Mouse (Mus musculus): ENCODE measurements around the gene Omt2a.
"Not testable (repeated sequence)": the region's sequence is repeated elsewhere in the genome, so short reads cannot be mapped to it uniquely, and the experiment has no call there.

- TF ChIP-seq CTCF (IDR thresholded peaks at IDR 0.05; ENCODE audit: control insufficient read depth, insufficient read depth, insufficient replicate concordance, low read depth, low read length); POLR2A (IDR thresholded peaks at IDR 0.05; ENCODE audit: control insufficient read depth, low read depth, low read length): not testable (repeated sequence)
These were observed 20.9 kb downstream of the Omt2a start for GRCm38 (mm10) chr9:78293683-78294082.
